Mouse (Mus musculus): ENCODE results near the gene Paip2b. TPM values are rescaled to one million over a fixed set of nuclear protein-coding genes. Genes with fewer than 3 reads are reported as not detected.

Paip2b gene
- total RNA-seq, 2 experiments from 2014 or later = 42.7 to 44.8 TPM

Other genes with a start within 250 kb of the Paip2b start
- gene Clec4f, start 175.6 kb downstream of the Paip2b start, total RNA-seq (2021) = not detected
- gene Cd207, start 153.9 kb downstream of the Paip2b start, total RNA-seq (2021) = under 1 TPM; 0.79 to 0.83 TPM
- not detected for gene Vax2, start 120.5 kb downstream of the Paip2b start, total RNA-seq (2021)
- not detected for gene Atp6v1b1, start 88.8 kb downstream of the Paip2b start, total RNA-seq (2021)
- gene Ankrd53, start 69.1 kb downstream of the Paip2b start, total RNA-seq (2021) = not detected
- gene Tex261, start 55.9 kb downstream of the Paip2b start, total RNA-seq (2021) = 10 to 100 TPM; 83.1 to 86.0 TPM
- 10 to 100 TPM; 19.7 to 20.6 TPM for gene Nagk, start 36.8 kb downstream of the Paip2b start, total RNA-seq (2021)
- 10 to 100 TPM; 52.0 to 54.9 TPM for gene Zfp638, start 35.4 kb upstream of the Paip2b start, total RNA-seq (2021)
- gene Dysf, start 176.8 kb upstream of the Paip2b start, total RNA-seq (2021) = 100 to 1,000 TPM; 108 to 112 TPM